Mouse (Mus musculus): ENCODE measurements at regions not wholly inside any gene's neighbourhood (a gene's known extent, or its start where the extent isn't known, plus 50 kb on each side); places are given as distances from the start of the nearest gene placed in this dataset.

DNA sequence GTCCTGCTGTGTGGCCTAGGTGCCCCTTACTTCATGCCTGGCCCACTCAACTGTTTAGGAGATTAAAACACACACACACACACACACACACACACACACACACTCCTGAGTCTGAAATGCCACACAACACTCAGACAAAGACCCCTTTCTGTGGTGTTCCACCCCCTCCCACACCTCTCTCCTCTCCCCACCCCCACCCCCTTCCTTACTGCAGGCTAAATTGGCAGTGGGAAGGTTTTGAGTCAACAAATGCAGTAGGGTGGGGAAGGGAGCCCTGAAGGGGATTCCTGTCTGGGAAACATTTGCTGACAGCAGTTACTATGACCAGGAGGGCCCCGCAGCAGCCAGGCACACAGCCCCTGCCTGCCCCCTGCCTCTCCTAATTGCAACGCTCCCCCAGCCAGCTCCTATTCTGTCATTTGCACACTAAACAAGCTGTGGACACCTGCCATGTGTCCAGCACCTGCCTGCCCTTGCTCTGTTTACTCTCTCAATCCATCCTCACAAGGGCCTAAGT lies 69.5 kb downstream of the Ephb3 start:
- Histone ChIP-seq H3K4me2 (replicated peaks; ENCODE audit: low read depth, low read length) (no peak overlapping the region), H3K27me3 (ENCODE audit: control insufficient read depth, insufficient read depth, low read length) (no peaks in the 10 kb centered on the region), H3K9ac (ENCODE audit: low read depth, low read length) (no peak overlapping the region), H3K27ac (ENCODE audit: low read depth, low read length) (peak overlapping the region; percentile 63), H3K9me3 (ENCODE audit: control insufficient read depth, low read length) (no peaks in the 10 kb centered on the region), H3K4me3 (ENCODE audit: low read depth, low read length) (no peak overlapping the region), H3K36me3 (ENCODE audit: control insufficient read depth, insufficient read depth, low read length) (no peaks in the 10 kb centered on the region), H3K4me1 (replicated peaks; ENCODE audit: control insufficient read depth, insufficient read depth, low read length) (peaks cover 6% of the 10 kb centered on the region)
- DNase-seq (ENCODE audit: low spot score) (peak; percentile 47), ATAC-seq (ENCODE audit: low FRiP score) (peak; percentile 70)
- WGBS = 9% methylated on average over 2 of the region's 2 CpGs

DNA sequence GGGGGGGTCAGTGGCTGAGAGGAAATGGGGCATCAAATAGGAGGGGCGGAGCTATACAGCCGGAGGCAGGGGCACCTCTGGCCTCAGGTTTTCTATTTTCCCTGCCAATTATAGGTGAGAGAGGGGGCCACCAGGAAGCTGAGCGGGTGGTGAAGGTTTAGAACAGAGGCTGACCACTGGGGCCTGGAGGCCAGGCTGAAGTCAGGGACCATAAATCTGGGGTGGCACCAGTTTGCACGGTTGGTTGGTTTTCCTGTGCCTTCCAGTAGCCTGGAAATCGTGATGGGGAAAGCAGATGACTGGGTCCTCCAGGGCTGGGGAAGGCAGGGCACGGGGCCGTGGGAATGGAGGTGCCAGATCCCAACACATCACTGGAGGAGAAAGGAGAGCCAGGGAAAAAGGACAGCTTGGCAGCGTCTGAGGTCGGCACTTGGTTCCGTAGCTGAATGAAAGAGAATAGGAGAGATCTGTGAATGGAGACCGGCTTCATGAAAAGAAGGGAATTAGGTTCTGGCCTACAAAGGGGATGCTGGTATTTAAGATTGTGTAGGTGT lies 73.3 kb downstream of the Ephb3 start:
- H3K36me3 ChIP-seq (ENCODE audit: control insufficient read depth, insufficient read depth, low read length) = no peaks in the 10 kb centered on the region
- peaks cover 3% of the 10 kb centered on the region for H3K4me1 ChIP-seq (replicated peaks; ENCODE audit: control insufficient read depth, insufficient read depth, low read length)
- DNase-seq (ENCODE audit: low spot score) (no peak), ATAC-seq (ENCODE audit: low FRiP score) (no peak)
- no peak overlapping the region for H3K9ac ChIP-seq (ENCODE audit: low read depth, low read length)
- no peak overlapping the region for H3K27ac ChIP-seq (ENCODE audit: low read depth, low read length)
- 83% methylated on average over 11 of the region's 11 CpGs for WGBS
- no peaks in the 10 kb centered on the region for H3K9me3 ChIP-seq (ENCODE audit: control insufficient read depth, low read length)
- no peak overlapping the region for H3K4me3 ChIP-seq (ENCODE audit: low read depth, low read length)
- no peak overlapping the region for H3K4me2 ChIP-seq (replicated peaks; ENCODE audit: low read depth, low read length)
- H3K27me3 ChIP-seq (ENCODE audit: control insufficient read depth, insufficient read depth, low read length) = no peaks in the 10 kb centered on the region

DNA sequence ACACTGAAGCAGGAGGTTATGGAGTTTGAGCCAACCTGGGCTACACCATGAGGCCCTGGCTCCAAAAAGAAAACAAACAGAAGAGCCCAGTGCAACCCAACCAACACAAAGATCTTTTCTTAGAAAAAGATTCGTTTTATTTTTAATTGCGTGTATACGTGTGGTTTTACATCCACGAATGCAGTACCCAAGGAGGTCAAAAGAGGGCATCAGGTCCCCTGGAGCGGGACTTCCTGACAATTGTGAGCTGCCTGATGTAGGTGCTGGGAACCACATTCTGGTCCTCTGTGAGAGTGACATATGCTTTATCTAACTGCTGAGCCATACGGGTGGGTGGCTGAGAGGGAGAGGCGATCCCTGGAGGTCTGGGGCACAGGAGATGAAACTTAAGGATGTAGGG lies 73.8 kb downstream of the Ephb3 start:
- ATAC-seq (ENCODE audit: low FRiP score) = no peak
- H3K36me3 ChIP-seq (ENCODE audit: control insufficient read depth, insufficient read depth, low read length) = no peaks in the 10 kb centered on the region
- H3K27ac ChIP-seq (ENCODE audit: low read depth, low read length) = no peak overlapping the region
- no peaks in the 10 kb centered on the region for H3K9me3 ChIP-seq (ENCODE audit: control insufficient read depth, low read length)
- WGBS = 96% methylated on average over 7 of the region's 7 CpGs
- H3K9ac ChIP-seq (ENCODE audit: low read depth, low read length) = no peak overlapping the region
- DNase-seq (ENCODE audit: low spot score) = no peak
- H3K27me3 ChIP-seq (ENCODE audit: control insufficient read depth, insufficient read depth, low read length) = no peaks in the 10 kb centered on the region
- no peak overlapping the region for H3K4me2 ChIP-seq (replicated peaks; ENCODE audit: low read depth, low read length)
- H3K4me1 ChIP-seq (replicated peaks; ENCODE audit: control insufficient read depth, insufficient read depth, low read length) = peaks cover 3% of the 10 kb centered on the region
- H3K4me3 ChIP-seq (ENCODE audit: low read depth, low read length) = no peak overlapping the region

DNA sequence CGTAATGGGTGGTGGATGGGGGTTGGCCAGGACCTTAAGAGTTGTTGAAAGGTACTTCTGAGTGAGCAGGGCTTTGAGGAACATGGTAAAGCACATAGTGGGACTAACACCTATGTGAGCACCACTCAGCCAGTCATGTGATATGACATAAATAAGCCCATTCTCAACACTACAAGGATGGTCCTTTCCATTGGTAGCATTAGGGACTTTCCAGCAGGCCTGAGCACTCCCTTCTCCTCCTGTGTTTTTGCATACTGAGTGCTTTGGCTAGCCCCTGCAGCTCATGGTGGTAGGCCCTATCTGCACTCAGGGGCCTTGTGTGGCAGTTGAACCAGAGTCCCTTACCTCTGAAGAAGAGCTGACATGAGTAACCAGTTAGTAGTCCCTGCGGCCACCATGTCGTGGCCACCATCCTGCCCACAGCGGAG lies 75.7 kb downstream of the Ephb3 start:
- no peaks in the 10 kb centered on the region for H3K9me3 ChIP-seq (ENCODE audit: control insufficient read depth, low read length)
- ATAC-seq (ENCODE audit: low FRiP score) (no peak), DNase-seq (ENCODE audit: low spot score) (no peak)
- no peak overlapping the region for H3K4me2 ChIP-seq (replicated peaks; ENCODE audit: low read depth, low read length)
- H3K36me3 ChIP-seq (ENCODE audit: control insufficient read depth, insufficient read depth, low read length) = no peaks in the 10 kb centered on the region
- no peak overlapping the region for H3K4me3 ChIP-seq (ENCODE audit: low read depth, low read length)
- no peak overlapping the region for H3K27ac ChIP-seq (ENCODE audit: low read depth, low read length)
- peaks cover 2% of the 10 kb centered on the region; the same call in 1 of the 2 replicates for H3K27me3 ChIP-seq (ENCODE audit: control insufficient read depth, insufficient read depth, low read length)
- H3K4me1 ChIP-seq (replicated peaks; ENCODE audit: control insufficient read depth, insufficient read depth, low read length) = no peaks in the 10 kb centered on the region
- no peak overlapping the region for H3K9ac ChIP-seq (ENCODE audit: low read depth, low read length)
- WGBS = 89% methylated on average over 4 of the region's 4 CpGs

DNA sequence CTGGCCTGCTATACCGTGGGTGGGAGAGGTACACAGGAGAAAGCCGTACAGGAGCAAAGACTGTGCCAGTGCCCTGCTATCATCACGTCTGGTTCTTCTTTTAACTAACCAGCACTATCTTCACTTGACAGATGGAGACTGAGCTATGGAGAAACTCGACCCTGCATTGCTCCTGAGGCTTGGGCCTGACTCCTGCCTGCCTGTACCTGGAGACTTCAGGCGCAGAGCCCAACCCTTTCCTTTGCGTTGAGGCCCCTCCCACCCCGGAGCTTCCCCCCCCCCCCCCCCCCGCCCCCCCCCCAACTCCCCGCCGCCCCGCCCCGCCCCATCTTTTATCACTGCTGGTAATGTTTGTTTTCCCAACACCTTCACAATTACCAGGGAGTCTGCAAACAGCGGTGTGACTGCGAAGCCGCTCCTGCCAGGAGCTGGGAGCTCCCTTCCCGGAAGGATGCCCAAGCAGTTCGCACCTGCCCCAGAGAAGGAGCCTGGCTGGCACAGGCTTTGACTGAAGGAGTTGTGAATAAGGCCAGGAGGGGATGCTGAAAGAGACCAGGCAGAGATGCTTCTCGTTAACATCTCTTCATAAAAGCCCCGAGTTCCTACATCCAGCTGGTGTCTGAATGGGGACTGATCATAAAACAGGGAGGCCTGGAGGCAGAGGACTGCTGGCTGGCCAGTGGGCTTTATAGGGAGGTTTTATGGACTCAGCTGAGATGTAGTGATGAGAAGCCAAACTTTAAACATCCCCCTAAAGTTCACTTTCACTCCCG lies 77.6 kb downstream of the Ephb3 start:
- no peak overlapping the region for H3K4me2 ChIP-seq (replicated peaks; ENCODE audit: low read depth, low read length)
- no peak for DNase-seq (ENCODE audit: low spot score)
- 10% methylated on average over 19 of the region's 20 CpGs for WGBS

DNA sequence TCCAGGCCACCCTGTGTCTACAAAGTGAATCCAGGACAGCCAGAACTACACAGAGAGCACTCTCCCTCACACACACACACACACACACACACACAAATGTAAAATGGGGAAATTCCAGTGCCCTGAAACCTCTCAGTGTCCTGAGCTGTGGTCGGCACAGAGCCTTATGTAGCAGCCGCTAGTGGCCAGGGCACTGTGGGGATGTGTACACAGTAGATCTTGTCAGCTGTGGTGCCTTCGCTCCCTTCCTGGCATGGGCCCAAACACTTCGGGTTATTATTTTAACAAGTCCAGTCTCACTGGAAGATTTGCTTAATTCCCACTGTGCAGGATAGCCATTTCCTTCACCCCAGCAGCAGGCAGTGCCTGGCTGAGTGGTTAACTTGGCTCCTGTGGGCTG lies 81.5 kb downstream of the Ephb3 start:
- no peak for DNase-seq (ENCODE audit: low spot score)
- ATAC-seq (ENCODE audit: low FRiP score) = no peak

More for the DNA sequence above, 77.6 kb downstream of the Ephb3 start:
- H3K9ac ChIP-seq (ENCODE audit: low read depth, low read length) = no peak overlapping the region
- H3K36me3 ChIP-seq (ENCODE audit: control insufficient read depth, insufficient read depth, low read length) = no peaks in the 10 kb centered on the region
- no peaks in the 10 kb centered on the region for H3K4me1 ChIP-seq (replicated peaks; ENCODE audit: control insufficient read depth, insufficient read depth, low read length)
- H3K27ac ChIP-seq (ENCODE audit: low read depth, low read length) = no peak overlapping the region
- peaks cover 2% of the 10 kb centered on the region; the same call in 1 of the 2 replicates for H3K27me3 ChIP-seq (ENCODE audit: control insufficient read depth, insufficient read depth, low read length)
- H3K9me3 ChIP-seq (ENCODE audit: control insufficient read depth, low read length) = no peaks in the 10 kb centered on the region
- no peak overlapping the region for H3K4me3 ChIP-seq (ENCODE audit: low read depth, low read length)
- ATAC-seq (ENCODE audit: low FRiP score) = no peak

DNA sequence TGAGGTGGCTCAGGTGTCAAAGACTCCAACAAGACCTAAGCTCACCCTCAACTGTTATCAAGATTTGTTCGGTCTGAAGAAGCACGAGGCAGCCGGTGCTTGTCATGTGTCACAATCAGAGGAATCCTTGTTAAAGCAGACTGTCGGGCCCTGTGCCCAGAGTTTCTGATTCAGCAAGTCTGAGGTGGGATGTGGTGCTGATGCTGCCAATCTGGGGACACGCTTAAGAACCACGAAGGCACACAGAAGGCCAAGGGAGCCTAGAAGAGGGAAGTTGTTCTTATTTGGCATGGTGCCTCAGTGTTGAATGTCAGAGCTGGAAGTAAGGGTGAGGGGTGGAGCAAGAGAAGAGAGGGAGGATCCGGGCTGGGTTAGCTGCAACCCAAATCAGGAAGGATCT lies 85.0 kb downstream of the Ephb3 start:
- WGBS = 90% methylated on average over 7 of the region's 7 CpGs
- no peak for ATAC-seq (ENCODE audit: low FRiP score)
- no peaks in the 10 kb centered on the region for H3K36me3 ChIP-seq (ENCODE audit: control insufficient read depth, insufficient read depth, low read length)

More for the DNA sequence above, 81.5 kb downstream of the Ephb3 start:
- H3K36me3 ChIP-seq (ENCODE audit: control insufficient read depth, insufficient read depth, low read length) = no peaks in the 10 kb centered on the region
- no peak overlapping the region for H3K4me3 ChIP-seq (ENCODE audit: low read depth, low read length)
- peaks cover 2% of the 10 kb centered on the region; the same call in 1 of the 2 replicates for H3K27me3 ChIP-seq (ENCODE audit: control insufficient read depth, insufficient read depth, low read length)
- H3K9me3 ChIP-seq (ENCODE audit: control insufficient read depth, low read length) = no peaks in the 10 kb centered on the region
- H3K4me2 ChIP-seq (replicated peaks; ENCODE audit: low read depth, low read length) = no peak overlapping the region
- no peak overlapping the region for H3K9ac ChIP-seq (ENCODE audit: low read depth, low read length)
- H3K4me1 ChIP-seq (replicated peaks; ENCODE audit: control insufficient read depth, insufficient read depth, low read length) = no peaks in the 10 kb centered on the region
- H3K27ac ChIP-seq (ENCODE audit: low read depth, low read length) = no peak overlapping the region
- 61% methylated on average over 4 of the region's 4 CpGs for WGBS

DNA sequence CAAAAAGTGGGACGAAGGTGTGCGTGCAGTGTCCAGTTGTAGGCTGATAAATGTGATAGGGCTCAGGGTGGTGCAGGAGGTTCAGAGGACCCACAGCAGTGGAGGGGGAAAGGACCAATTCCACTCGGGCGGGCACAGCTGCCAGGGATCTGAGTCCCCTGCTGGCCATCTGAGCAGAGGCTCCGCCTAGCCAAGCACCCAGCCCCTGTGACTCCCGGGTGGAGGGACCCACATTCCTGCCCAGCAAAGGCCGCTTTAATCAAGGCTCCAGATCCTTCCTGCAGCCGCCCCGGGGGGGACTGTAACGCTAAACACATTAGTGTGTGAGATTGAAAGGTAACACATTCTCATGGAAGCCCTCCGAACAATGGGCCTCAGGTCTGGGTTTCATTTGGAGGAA lies 88.5 kb downstream of the Ephb3 start:
- Histone ChIP-seq H3K27ac (ENCODE audit: low read depth, low read length) (no peak overlapping the region), H3K9ac (ENCODE audit: low read depth, low read length) (no peak overlapping the region), H3K36me3 (ENCODE audit: control insufficient read depth, insufficient read depth, low read length) (no peaks in the 10 kb centered on the region), H3K4me3 (ENCODE audit: low read depth, low read length) (no peak overlapping the region), H3K4me1 (replicated peaks; ENCODE audit: control insufficient read depth, insufficient read depth, low read length) (no peaks in the 10 kb centered on the region), H3K9me3 (ENCODE audit: control insufficient read depth, low read length) (no peaks in the 10 kb centered on the region), H3K27me3 (ENCODE audit: control insufficient read depth, insufficient read depth, low read length) (no peaks in the 10 kb centered on the region), H3K4me2 (replicated peaks; ENCODE audit: low read depth, low read length) (no peak overlapping the region)
- DNase-seq (ENCODE audit: low spot score) (no peak), ATAC-seq (ENCODE audit: low FRiP score) (no peak)
- 33% methylated on average over 11 of the region's 11 CpGs for WGBS

More for the DNA sequence above, 85.0 kb downstream of the Ephb3 start:
- no peak for DNase-seq (ENCODE audit: low spot score)
- Histone ChIP-seq H3K4me2 (replicated peaks; ENCODE audit: low read depth, low read length) (no peak overlapping the region), H3K27ac (ENCODE audit: low read depth, low read length) (no peak overlapping the region), H3K27me3 (ENCODE audit: control insufficient read depth, insufficient read depth, low read length) (no peaks in the 10 kb centered on the region), H3K9me3 (ENCODE audit: control insufficient read depth, low read length) (no peaks in the 10 kb centered on the region), H3K9ac (ENCODE audit: low read depth, low read length) (no peak overlapping the region), H3K4me1 (replicated peaks; ENCODE audit: control insufficient read depth, insufficient read depth, low read length) (no peaks in the 10 kb centered on the region), H3K4me3 (ENCODE audit: low read depth, low read length) (no peak overlapping the region)

DNA sequence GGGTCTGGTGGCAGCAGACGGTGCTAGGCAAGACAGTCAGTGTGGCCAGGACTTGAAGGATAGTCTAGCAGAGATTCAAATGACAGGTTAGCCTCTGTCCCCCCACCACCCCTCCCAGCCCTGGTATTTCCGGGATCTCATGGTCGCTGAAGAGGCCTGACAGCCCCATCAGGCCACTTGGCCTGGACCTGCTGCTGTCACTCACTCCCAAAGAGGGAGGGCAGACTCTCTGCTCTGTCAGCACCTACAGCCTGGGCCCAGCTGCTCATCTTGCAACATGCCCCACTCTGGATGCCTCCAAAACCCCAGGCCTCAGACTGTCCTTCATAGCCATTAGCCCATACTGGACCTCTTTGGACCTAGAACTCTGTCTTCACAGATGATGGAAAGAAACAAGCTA lies 89.0 kb downstream of the Ephb3 start:
- Histone ChIP-seq H3K36me3 (ENCODE audit: control insufficient read depth, insufficient read depth, low read length) (no peaks in the 10 kb centered on the region), H3K4me2 (replicated peaks; ENCODE audit: low read depth, low read length) (no peak overlapping the region), H3K4me3 (ENCODE audit: low read depth, low read length) (no peak overlapping the region), H3K27me3 (ENCODE audit: control insufficient read depth, insufficient read depth, low read length) (no peaks in the 10 kb centered on the region), H3K27ac (ENCODE audit: low read depth, low read length) (no peak overlapping the region), H3K4me1 (replicated peaks; ENCODE audit: control insufficient read depth, insufficient read depth, low read length) (no peaks in the 10 kb centered on the region), H3K9me3 (ENCODE audit: control insufficient read depth, low read length) (no peaks in the 10 kb centered on the region), H3K9ac (ENCODE audit: low read depth, low read length) (no peak overlapping the region)
- DNase-seq (ENCODE audit: low spot score) (no peak), ATAC-seq (ENCODE audit: low FRiP score) (no peak)
- 23% methylated on average over 3 of the region's 3 CpGs for WGBS
